Comparison of ENCODE assay signal across 12 mouse cellular contexts in the genomic region with DNA sequence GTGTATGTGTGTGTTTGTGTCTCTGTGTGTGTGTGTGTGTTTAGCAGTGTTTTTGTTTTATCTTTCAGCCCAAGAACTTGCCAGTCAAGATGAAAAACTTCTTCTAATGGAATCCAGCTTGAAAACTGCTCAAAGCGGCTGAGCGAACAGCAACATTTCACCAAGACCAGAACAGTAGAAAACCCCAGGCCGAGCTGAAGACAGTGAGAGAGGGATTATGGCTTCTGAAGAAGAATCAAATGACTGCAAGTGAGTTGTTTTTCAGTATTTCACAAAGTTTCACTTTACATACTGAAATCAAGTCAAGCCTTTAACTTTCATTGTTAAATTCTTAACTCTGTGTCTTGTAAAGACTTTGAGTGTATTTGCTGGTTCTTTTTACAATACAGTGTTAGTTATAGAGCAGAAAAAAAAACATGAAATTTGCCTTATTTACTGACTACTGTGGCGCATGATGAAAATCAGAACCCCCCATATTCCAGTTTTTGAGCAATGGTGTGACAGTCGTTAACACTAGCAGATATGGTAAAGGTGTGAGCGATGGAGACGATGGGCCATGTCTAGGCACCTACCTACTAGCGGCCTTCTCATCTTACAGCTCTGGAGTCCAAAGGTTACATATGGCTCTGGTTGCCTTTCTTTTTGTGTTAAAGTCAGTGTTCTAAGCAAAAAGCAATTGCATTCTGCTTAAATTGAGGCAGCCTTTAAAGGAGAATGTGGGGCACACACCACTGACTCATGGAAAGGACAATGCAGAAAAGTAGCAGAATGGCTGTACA.
A peak's percentile ranks its signal among the peaks of the same experiment; 100 is the strongest.
DNase-seq lines count a peak whose midpoint lies in the region; ATAC-seq lines count a peak whose summit lies in the region.
"Had no signal": no experiment of that assay in that cellular context is flagged by ENCODE, and none has a peak within 500 bp of the region (broad histone marks: within the 10 kb centered on the region; RNA-seq: fewer than 3 reads in every experiment).

No protein-coding gene starts in this region.

- no peaks in the 10 kb centered on the region for H3K36me3 ChIP-seq in midbrain, embryonic 14.5 days (ENCODE audit: control insufficient read depth, insufficient read depth, low read length)
- no peaks in the 10 kb centered on the region for H3K36me3 ChIP-seq in midbrain, embryonic 16.5 days (ENCODE audit: control insufficient read depth, insufficient read depth, low read length)
- H3K36me3 ChIP-seq: midbrain, embryonic 12.5 days had no signal

- H3K9ac ChIP-seq in midbrain, embryonic 14.5 days (replicated peaks; ENCODE audit: low read length), result no peak overlapping the region
- no peak overlapping the region for H3K9ac ChIP-seq in midbrain, embryonic 16.5 days (ENCODE audit: low read depth, low read length)
- H3K9ac ChIP-seq: midbrain, embryonic 12.5 days had no signal

- no peaks in the 10 kb centered on the region for H3K9me3 ChIP-seq in midbrain, embryonic 14.5 days (ENCODE audit: control insufficient read depth, low read length)
- H3K9me3 ChIP-seq in midbrain, embryonic 16.5 days (replicated peaks; ENCODE audit: control insufficient read depth, low read length, poor library complexity, severe bottlenecking), result no peaks in the 10 kb centered on the region
- H3K9me3 ChIP-seq: midbrain, embryonic 12.5 days had no signal

- no peak for ATAC-seq in midbrain, embryonic 14.5 days (ENCODE audit: low FRiP score, low TSS enrichment)
- ATAC-seq in midbrain, embryonic 16.5 days, result no peak
- ATAC-seq in CD4-positive, CD25-positive, alpha-beta regulatory T cell, adult 4 months, result no peak
- ATAC-seq: inflammation-experienced regulatory T-cells, adult 6 months had no signal

- H3K4me2 ChIP-seq in midbrain, embryonic 14.5 days (ENCODE audit: low read length), result no peak overlapping the region
- no peak overlapping the region for H3K4me2 ChIP-seq in midbrain, embryonic 16.5 days (ENCODE audit: low read length)
- H3K4me2 ChIP-seq: midbrain, embryonic 12.5 days had no signal

- 82% methylated on average over 8 of the region's 8 CpGs for WGBS in midbrain, embryonic 14.5 days
- 81% methylated on average over 8 of the region's 8 CpGs for WGBS in midbrain, embryonic 16.5 days

- no peak overlapping the region for H3K27ac ChIP-seq in midbrain, embryonic 14.5 days (replicated peaks; ENCODE audit: low read depth, low read length)
- no peak overlapping the region; the same call in 1 of the 2 replicates for H3K27ac ChIP-seq in midbrain, embryonic 16.5 days (ENCODE audit: low read length)
- H3K27ac ChIP-seq: midbrain, embryonic 12.5 days had no signal

- no peak overlapping the region for H3K4me3 ChIP-seq in midbrain, embryonic 14.5 days (replicated peaks; ENCODE audit: low read depth, low read length)
- no peak overlapping the region for H3K4me3 ChIP-seq in midbrain, embryonic 16.5 days (ENCODE audit: low read depth, low read length)
- H3K4me3 ChIP-seq: midbrain, embryonic 12.5 days had no signal

- H3K27me3 ChIP-seq in midbrain, embryonic 14.5 days (ENCODE audit: control insufficient read depth, insufficient read depth, low read length), result no peaks in the 10 kb centered on the region
- H3K27me3 ChIP-seq in midbrain, embryonic 16.5 days (ENCODE audit: control insufficient read depth, insufficient read depth, low read depth, low read length), result no peaks in the 10 kb centered on the region
- H3K27me3 ChIP-seq: midbrain, embryonic 12.5 days had no signal

- peaks cover 4% of the 10 kb centered on the region; the same call in 1 of the 2 replicates for H3K4me1 ChIP-seq in midbrain, embryonic 14.5 days (ENCODE audit: control insufficient read depth, insufficient read depth, low read length)
- no peaks in the 10 kb centered on the region for H3K4me1 ChIP-seq in midbrain, embryonic 16.5 days (ENCODE audit: control insufficient read depth, insufficient read depth, low read length)
- H3K4me1 ChIP-seq: midbrain, embryonic 12.5 days had no signal

- peak; percentile 28 for DNase-seq in midbrain, embryonic 14.5 days
- peak; percentile 7 for DNase-seq in embryo, embryonic 9.5 days (ENCODE audit: extremely low spot score)
- peak; percentile 73 for DNase-seq in forelimb bud, embryonic 11.5 days (ENCODE audit: low read depth, low spot score)
- DNase-seq in mesoderm, embryonic 11.5 days (ENCODE audit: low read depth, low spot score), result peak; percentile 36
- DNase-seq in spleen, postnatal 14 days (ENCODE audit: low spot score in 2 of 2), result no peak
- DNase-seq: cerebellum, adult 11-12 months; cerebellum, postnatal 36 days; thymus, postnatal 25 days had no signal

Comparison
In these comparisons a context has a peak if more than half of its experiments do, and no peak if none do; other contexts are left out.
1. DNase-seq: peak in midbrain, embryonic 14.5 days (single experiment), embryo, embryonic 9.5 days (single experiment), forelimb bud, embryonic 11.5 days (single experiment) and mesoderm, embryonic 11.5 days (single experiment); none in spleen, postnatal 14 days (0 of 2).